Mouse (Mus musculus) WW6 (cell line): ENCODE results near the gene Pik3c2b.

Source experiments
- DNase-seq: peaks from one replicate; pipeline ENCODE4 v3.0.0-alpha.2; 2013; ENCODE audit warnings: low read depth, low spot score

The Pik3c2b gene

DNA sequence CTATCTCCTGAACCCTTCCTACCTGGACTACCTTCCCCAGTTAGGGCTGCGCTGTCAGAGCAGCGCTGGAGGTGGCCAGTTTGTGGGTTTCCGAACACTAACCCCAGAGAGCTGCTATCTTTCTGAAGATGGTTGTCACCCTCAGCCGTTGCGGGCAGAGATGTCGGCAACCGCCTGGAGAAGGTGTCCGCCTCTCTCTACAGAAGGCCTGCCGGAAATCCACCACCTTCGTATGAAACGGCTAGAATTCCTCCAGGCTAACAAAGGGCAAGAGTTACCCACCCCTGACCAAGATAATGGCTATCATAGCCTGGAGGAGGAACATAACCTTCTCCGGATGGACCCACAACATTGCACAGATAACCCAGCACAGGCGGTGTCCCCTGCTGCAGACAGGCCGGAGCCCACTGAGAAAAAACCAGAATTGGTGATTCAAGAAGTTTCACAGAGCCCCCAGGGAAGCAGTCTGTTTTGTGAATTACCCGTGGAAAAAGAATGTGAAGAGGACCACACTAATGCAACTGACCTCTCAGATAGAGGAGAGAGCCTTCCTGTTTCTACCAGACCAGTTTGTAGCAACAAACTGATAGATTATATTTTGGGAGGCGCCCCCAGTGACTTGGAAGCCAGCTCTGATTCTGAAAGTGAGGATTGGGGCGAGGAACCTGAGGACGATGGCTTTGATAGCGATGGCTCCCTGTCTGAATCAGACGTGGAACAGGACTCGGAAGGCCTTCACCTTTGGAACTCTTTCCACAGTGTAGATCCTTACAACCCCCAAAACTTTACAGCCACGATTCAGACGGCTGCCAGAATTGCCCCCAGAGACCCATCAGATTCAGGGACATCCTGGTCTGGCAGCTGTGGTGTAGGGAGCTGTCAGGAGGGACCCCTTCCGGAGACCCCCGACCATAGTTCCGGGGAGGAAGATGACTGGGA is 87.2 kb downstream of the Pik3c2b start:
- no peak for DNase-seq

DNA sequence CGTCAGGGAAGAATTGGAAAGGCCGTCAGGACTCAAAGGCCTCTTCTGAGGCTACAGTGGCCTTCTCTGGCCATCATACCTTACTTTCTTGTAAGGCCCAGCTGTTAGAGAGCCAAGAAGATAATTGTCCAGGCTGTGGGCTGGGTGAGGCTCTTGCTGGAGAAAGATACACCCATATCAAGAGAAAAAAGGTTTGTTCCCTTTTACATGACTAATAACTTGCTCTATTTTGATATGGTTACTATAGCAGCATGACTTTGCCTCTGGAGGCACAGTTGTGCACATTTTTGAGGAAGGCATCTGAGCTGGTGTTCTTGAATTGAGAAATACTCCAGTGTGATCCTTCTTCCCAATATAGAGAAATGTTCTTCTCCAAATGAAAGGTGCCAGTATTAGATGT is 88.0 kb downstream of the Pik3c2b start:
- no peak for DNase-seq

DNA sequence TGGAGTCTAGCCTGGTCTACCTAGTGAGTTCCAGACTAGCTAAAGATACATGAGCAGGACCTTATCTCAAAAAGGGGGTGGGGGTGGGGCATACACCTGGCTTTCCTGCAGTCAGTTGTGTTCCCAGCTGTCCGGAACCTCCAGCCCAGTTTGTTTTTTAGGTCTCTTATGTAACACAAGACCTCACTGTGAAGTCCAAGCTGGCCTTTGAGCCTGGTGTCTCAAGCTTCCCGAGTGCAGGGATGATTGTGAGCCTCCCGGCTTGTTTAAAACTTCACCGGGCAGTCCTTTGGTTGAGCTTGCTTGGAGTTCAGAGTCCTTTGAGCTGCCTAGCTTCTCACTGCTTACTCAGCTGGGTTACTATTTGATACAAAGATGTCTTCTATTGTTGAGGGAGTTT is 88.6 kb downstream of the Pik3c2b start:
- no peak for DNase-seq

DNA sequence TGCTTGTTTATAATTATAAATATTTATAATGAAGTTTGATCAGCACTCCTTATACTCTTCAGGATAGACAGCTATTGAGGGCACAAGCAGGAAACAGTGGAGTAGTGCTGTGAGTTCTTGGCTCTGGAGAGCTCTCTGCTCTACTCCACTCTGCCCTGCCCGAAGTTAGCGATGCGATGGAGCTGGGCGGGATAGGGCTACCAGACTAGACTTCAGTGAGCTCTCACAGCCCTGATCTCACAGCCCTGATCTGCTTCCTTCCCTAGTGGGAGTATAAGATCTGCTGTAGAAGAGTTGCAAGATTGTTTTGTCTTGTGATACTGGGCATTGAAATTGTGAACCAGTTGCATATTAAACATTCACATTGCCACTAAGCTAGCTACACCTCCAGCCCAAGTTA is 89.4 kb downstream of the Pik3c2b start:
- no peak for DNase-seq

DNA sequence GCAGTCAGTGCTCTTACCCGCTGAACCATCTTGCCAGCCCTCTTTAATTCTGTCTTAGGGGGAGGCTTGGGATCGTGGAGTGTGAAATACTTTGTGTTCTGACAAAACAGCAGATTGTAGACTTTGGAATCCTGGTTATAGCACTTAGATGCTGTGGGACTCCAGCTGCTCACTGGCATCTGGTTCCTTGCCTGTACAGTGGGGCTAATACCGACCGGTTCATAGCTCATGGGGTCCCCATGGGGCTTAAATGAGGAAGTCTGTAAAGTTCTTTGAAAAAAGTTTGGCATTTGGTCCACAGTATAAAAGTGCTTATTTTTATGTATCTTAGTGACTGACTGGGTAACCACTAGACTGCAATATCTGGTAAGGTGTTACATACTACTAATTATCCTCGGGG is 90.3 kb downstream of the Pik3c2b start:
- no peak for DNase-seq

DNA sequence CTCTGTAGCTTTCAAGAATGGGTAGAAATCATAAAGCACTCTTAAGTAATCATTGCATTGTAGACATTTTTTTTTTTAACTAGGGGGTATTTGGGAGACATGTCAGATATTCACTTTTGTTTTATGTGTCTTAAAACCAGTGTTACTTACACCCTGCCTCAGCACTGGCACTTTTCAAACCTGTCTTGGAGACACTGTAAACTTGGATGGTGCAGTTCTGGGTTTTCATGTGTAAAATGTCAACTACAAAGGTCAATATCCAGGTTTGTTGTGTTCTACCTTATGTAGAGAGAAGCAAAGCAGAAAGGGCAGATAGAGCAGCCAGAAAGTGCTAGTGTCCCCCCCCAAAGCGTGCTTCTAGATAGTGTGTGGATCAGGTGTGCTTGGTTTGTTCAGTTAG is 92.9 kb downstream of the Pik3c2b start:
- no peak for DNase-seq

DNA sequence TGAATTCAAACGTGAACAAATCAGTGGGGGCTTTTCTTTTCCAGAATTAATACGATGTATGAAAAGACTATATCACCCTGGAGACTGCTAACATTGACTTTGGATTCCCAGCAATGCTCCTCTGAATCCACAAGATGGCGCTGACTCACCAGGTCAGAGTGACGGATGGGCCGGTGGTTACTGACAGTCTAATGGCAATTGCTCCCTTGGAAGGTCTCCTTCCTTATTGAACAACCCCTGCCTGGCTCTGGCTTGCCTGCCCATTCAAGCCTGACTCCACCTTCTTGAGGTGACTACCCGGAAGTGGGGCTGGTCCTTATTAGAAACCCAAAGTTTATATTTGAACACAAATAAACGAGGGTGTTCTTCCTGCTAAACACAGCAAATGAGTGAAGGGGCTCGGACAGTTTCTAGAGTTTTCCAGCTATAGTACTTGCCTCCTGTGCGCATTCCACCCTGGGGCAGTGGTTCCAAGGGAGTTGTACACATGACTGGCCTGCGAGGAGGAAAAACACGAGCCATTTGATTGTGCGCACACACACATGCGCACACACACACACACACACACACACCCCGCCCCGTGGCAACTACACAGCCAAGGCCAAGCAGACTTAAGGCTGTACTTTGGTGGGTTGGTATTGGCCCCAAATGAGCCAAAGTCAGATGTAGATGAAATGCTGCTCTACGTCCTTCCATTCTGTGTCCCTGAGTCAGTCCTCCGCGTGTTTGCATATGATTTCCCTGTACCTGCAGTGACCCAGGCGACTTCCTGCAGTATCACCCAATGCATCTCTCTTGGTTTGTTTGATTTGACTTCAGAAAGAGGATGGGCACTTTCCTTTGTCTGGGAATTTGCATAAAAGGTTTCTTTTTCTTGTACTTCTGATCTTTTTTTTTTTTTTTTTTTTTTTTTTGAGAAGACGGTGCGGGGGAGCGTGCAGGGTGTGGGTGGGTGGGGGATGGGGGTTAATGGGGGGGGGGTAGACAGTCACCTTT is 100.8 kb downstream of the Pik3c2b start:
- no peak for DNase-seq

DNA sequence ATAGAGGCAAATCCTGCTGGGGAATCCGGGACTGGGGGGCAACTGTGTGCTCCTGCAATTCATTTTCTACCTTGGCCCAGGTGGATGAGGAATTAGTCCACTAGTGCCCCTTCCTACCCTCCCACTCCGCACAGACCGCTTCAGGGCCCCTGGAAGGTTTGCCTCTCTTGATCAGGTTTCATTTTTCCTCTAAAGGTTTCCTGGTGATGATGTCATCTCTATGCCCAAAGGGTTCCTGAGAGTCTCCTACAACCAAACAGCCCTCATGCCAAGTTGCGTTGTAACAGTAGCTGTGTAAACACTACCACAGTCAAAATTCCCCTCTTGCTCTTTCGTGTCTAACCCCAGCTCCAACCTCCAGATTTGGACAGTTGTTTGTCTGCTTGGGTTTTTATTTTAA is 101.9 kb downstream of the Pik3c2b start:
- DNase-seq, result no peak

DNA sequence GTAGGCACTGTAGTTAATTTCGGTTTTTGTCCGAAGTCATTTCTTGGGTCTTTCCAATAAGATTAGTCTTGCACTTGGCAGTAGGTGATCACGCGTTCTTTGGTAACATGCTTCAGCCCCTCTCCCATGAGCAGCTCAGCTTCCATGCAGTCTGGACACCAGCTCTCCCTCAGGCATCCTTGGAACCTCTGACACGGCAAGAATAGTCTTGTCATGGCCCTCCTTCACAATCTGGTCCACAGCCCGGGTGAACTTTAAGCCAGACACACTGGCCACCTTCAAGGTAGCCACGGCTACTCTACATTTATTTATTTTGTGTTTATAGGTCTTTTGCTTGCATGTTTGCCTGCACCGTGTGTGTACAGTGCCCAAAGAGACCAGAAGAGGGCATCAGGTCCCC is 102.7 kb downstream of the Pik3c2b start:
- DNase-seq, result no peak

DNA sequence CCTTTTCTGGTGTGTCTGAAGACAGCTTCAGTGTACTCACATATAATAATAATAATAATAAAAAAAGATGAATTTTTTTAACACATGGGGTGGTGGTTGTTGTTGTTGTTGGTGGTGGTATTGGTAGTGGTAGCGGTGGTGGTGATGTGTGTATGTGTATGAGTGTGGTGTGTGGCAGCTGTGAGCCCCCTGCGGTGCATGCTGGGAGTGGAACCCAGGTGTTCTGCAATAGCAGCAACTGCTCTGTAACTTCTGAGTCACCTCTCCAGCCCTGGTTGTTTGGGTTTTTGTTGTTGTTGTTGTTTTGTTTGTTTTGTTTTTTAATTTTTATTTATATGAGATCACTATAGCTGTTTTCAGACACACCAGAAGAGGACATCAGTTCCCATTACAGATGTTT is 105.1 kb downstream of the Pik3c2b start:
- DNase-seq, result no peak

DNA sequence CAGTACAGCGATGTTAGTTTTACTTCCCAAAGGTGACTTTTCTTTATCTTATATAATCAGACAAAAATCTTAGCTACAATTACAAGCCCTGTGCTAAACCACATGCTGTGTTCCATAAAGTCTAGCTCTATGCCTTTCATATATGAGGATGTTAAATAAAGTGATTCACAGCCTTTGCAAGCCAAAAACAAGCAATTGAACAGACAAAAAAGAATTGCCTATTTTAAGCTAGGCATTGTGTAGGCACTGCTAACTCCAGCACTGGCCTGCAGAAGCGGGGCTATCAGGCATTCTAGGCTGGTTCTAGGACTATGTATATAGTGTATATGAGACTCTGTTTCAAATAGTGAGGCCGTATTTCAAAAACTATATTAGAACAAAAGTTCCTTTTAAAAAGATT is 106.7 kb downstream of the Pik3c2b start:
- no peak for DNase-seq

DNA sequence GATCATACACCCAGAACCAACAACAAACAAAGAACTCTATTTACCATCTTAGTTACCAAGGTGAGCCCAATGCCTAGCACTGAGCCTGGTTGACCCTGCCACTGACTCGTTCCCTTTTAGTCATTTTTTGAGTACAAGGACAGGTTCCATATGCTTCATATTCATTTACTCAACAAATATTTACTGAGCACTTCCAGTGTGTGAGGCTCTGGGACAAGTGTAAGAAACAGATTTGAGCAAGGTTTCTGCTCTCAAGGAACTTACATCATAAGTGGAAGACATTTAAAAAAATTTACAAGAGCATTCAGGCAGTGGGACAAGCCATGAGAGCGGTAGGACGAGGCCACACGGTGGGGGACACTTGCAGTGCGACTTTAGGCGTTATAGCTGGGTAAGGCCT is 109.8 kb downstream of the Pik3c2b start:
- no peak for DNase-seq
